Mouse (Mus musculus) MEL (cell line): Measurements from ENCODE around the gene Fbln1. TPM values are rescaled to one million over a fixed set of nuclear protein-coding genes. Genes with fewer than 3 reads are reported as not detected.

Experiments
- DNase-seq: peaks from one replicate; pipeline ENCODE4 v3.0.0; 2011; ENCODE audit warnings: low read depth, low spot score
- H3K27ac ChIP-seq: 2 replicates; pipeline ENCODE4 v1.5.1; 2012; ENCODE audit warnings: low read depth, mild to moderate bottlenecking, control low read depth, low read length, moderate library complexity; ENCODE audit not compliant: control insufficient read depth
- H3K27me3 ChIP-seq, 2 experiments: fragments of 150-350 bp in 1 of 2; sonication (generic) in 1 of 2; 2 replicates each; pipeline ENCODE4 v1.6.1; 2012; ENCODE audit warnings: low read length in 2 of 2, mild to moderate bottlenecking in 2 of 2, improper control_type of control experiment in 1 of 2, moderate library complexity in 1 of 2; ENCODE audit not compliant: insufficient read depth in 2 of 2, control insufficient read depth in 1 of 2
- H3K36me3 ChIP-seq, 2 experiments: 2 replicates each; pipeline ENCODE4 v1.6.1; 2012 to 2014; ENCODE audit warnings: low read length in 2 of 2, improper control_type of control experiment in 1 of 2, inconsistent platforms in 1 of 2, mild to moderate bottlenecking in 1 of 2; ENCODE audit not compliant: insufficient read depth in 2 of 2, control insufficient read depth in 1 of 2
- H3K4me1 ChIP-seq, 2 experiments: fragments of 150-350 bp in 1 of 2; sonication (generic) in 1 of 2; 2 replicates each; pipeline ENCODE4 v1.6.1; 2012; ENCODE audit warnings: low read length in 2 of 2, improper control_type of control experiment in 1 of 2, mild to moderate bottlenecking in 1 of 2; ENCODE audit not compliant: insufficient read depth in 2 of 2, control insufficient read depth in 1 of 2
- H3K4me3 ChIP-seq, 2 experiments: fragments of 150-350 bp in 1 of 2; sonication (generic) in 1 of 2; 2 replicates each; pipeline ENCODE4 v1.5.1; 2012; ENCODE audit warnings: low read depth in 2 of 2, low read length in 2 of 2, mild to moderate bottlenecking in 2 of 2, moderate library complexity in 2 of 2, control low read depth in 1 of 2, improper control_type of control experiment in 1 of 2; ENCODE audit not compliant: control insufficient read depth in 1 of 2, insufficient read depth in 1 of 2
- H3K79me2 ChIP-seq: 2 replicates; pipeline ENCODE4 v1.6.1; 2012; ENCODE audit warnings: mild to moderate bottlenecking, low read length, moderate library complexity; ENCODE audit not compliant: control insufficient read depth, poor library complexity, insufficient read depth
- H3K9ac ChIP-seq: 2 replicates; pipeline ENCODE4 v1.6.1; 2012; ENCODE audit warnings: low read depth, mild to moderate bottlenecking, control low read depth, low read length, moderate library complexity; ENCODE audit not compliant: control insufficient read depth, poor library complexity, severe bottlenecking
- H3K9me3 ChIP-seq: fragments of 150-350 bp; sonication (generic); replicated peaks from 2 replicates; pipeline ENCODE4 v1.6.1; 2012; ENCODE audit warnings: mild to moderate bottlenecking, low read length, improper control_type of control experiment, moderate library complexity; ENCODE audit not compliant: insufficient read depth
- BHLHE40 ChIP-seq: IDR thresholded peaks from 2 replicates; pipeline ENCODE4 v1.6.1; 2012; ENCODE audit warnings: low read depth, mild to moderate bottlenecking, inconsistent platforms, low read length, improper control_type of control experiment, borderline replicate concordance
- CTCF ChIP-seq, 3 experiments: IDR thresholded peaks in 2 of 3; conservative IDR thresholded peaks in 1 of 3; 2 replicates each; pipeline ENCODE4 v1.5.1; 2011 to 2012; ENCODE audit warnings: low read length in 3 of 3, low read depth in 2 of 3, mild to moderate bottlenecking in 2 of 3, improper control_type of control experiment in 1 of 3, inconsistent platforms in 1 of 3, mixed read lengths in 1 of 3, moderate library complexity in 1 of 3; ENCODE audit not compliant: control insufficient read depth in 1 of 3, insufficient read depth in 1 of 3, poor library complexity in 1 of 3, severe bottlenecking in 1 of 3
- GABPA ChIP-seq: IDR thresholded peaks from 2 replicates; pipeline ENCODE4 v1.6.1; 2012; ENCODE audit warnings: low read depth, mild to moderate bottlenecking, inconsistent platforms, low read length, improper control_type of control experiment, moderate library complexity
- GATA1 ChIP-seq: IDR thresholded peaks from 2 replicates; pipeline ENCODE4 v1.6.1; 2011; ENCODE audit warnings: low read depth, low read length, improper control_type of control experiment
- JUND ChIP-seq: IDR thresholded peaks from 2 replicates; pipeline ENCODE4 v1.6.1; 2011; ENCODE audit warnings: low read depth, mild to moderate bottlenecking, improper control_type of control experiment, low read length
- MAX ChIP-seq: IDR thresholded peaks from 2 replicates; pipeline ENCODE4 v1.6.1; 2011; ENCODE audit warnings: low read length, improper control_type of control experiment
- MAZ ChIP-seq: IDR thresholded peaks from 2 replicates; pipeline ENCODE4 v1.6.1; 2012; ENCODE audit warnings: low read depth, mild to moderate bottlenecking, inconsistent platforms, low read length, improper control_type of control experiment
- MEF2A ChIP-seq: IDR thresholded peaks from 2 replicates; pipeline ENCODE4 v1.6.1; 2014; ENCODE audit warnings: low read depth, mild to moderate bottlenecking, inconsistent platforms, low read length, improper control_type of control experiment; ENCODE audit not compliant: poor library complexity, insufficient replicate concordance, severe bottlenecking; ENCODE audit errors: extremely low read depth
- NRF1 ChIP-seq: IDR thresholded peaks from 2 replicates; pipeline ENCODE4 v1.6.1; 2014; ENCODE audit warnings: low read depth, mild to moderate bottlenecking, inconsistent platforms, low read length, improper control_type of control experiment, moderate library complexity; ENCODE audit not compliant: poor library complexity, insufficient read depth, severe bottlenecking
- POLR2A ChIP-seq, 2 experiments: IDR thresholded peaks; 2 replicates each; pipeline ENCODE4 v1.6.1; 2011 to 2012; ENCODE audit warnings: low read length in 2 of 2, mild to moderate bottlenecking in 2 of 2, control low read depth in 1 of 2, improper control_type of control experiment in 1 of 2, low read depth in 1 of 2, moderate library complexity in 1 of 2; ENCODE audit not compliant: control insufficient read depth in 1 of 2, insufficient read depth in 1 of 2, poor library complexity in 1 of 2
- RAD21 ChIP-seq: IDR thresholded peaks from 2 replicates; pipeline ENCODE4 v1.6.1; 2011; ENCODE audit warnings: mild to moderate bottlenecking, low read depth, low read length, improper control_type of control experiment
- RCOR1 ChIP-seq: IDR thresholded peaks from 2 replicates; pipeline ENCODE4 v1.6.1; 2012; ENCODE audit warnings: low read depth, mild to moderate bottlenecking, inconsistent platforms, low read length, improper control_type of control experiment
- SMC3 ChIP-seq: IDR thresholded peaks from 2 replicates; pipeline ENCODE4 v1.6.1; 2011; ENCODE audit warnings: low read depth, low read length, improper control_type of control experiment
- USF1 ChIP-seq: IDR thresholded peaks from 2 replicates; pipeline ENCODE4 v1.6.1; 2014; ENCODE audit warnings: low read depth, mild to moderate bottlenecking, inconsistent platforms, low read length, improper control_type of control experiment, moderate library complexity
- ZC3H11A ChIP-seq: IDR thresholded peaks from 2 replicates; pipeline ENCODE4 v1.6.1; 2012; ENCODE audit warnings: low read depth, mild to moderate bottlenecking, inconsistent platforms, low read length, improper control_type of control experiment
- ZKSCAN1 ChIP-seq: IDR thresholded peaks from 2 replicates; pipeline ENCODE4 v1.6.1; 2012; ENCODE audit warnings: low read depth, mild to moderate bottlenecking, inconsistent platforms, low read length, improper control_type of control experiment, moderate library complexity
- polyA plus RNA-seq, 2 experiments: library from polyadenylated mRNA; stranded (reverse) in 1 of 2; unstranded in 1 of 2; fragments of >175 nt in 1 of 2; fragments of >200 nt in 1 of 2; gene quantifications; 2 replicates each; pipeline versions ENCODE4 v1.2.1 to v1.2.4; 2012; ENCODE audit warnings: low replicate concordance in 2 of 2, low read depth in 1 of 2; ENCODE audit not compliant: insufficient read length in 2 of 2, insufficient read depth in 1 of 2, missing spikeins in 1 of 2
- total RNA-seq: library from RNA; depleted of rRNA; stranded (reverse); fragments of 300-350 nt; gene quantifications from 2 replicates; pipeline ENCODE4 v1.2.3, GENCODE M21; 2012

The Fbln1 gene
- total and polyA plus RNA-seq, 3 experiments, result not detected

GRCm38 (mm10) chr15:85266729-85267434, 61.1 kb downstream of the Fbln1 start:
- Histone ChIP-seq H3K79me2 (no peaks in the 10 kb centered on the region), H3K27me3 (no peaks in the 10 kb centered on the region), H3K9ac (no peak overlapping the region), H3K27ac (no peak overlapping the region), H3K4me3 (no peak overlapping the region), H3K9me3 (no peaks in the 10 kb centered on the region), H3K4me1 (no peaks in the 10 kb centered on the region), H3K36me3 (no peaks in the 10 kb centered on the region)
- peak; percentile 33 for DNase-seq
- TF ChIP-seq GATA1 (no peak), RAD21 (peak; percentile 46), POLR2A (IDR thresholded peaks at IDR 0.05; ENCODE audit: control insufficient read depth in 1 of 2, insufficient read depth in 1 of 2, low read depth in 1 of 2, low read length in 2 of 2, poor library complexity in 1 of 2) (no peak), MAX (no peak), ZC3H11A (no peak), JUND (no peak), USF1 (no peak), MEF2A (no peak), GABPA (no peak), BHLHE40 (no peak), CTCF (IDR thresholded peaks at IDR 0.05 in 2 of 3, conservative IDR thresholded peaks at IDR 0.05 in 1 of 3; ENCODE audit: control insufficient read depth in 1 of 3, insufficient read depth in 1 of 3, low read depth in 2 of 3, low read length in 3 of 3, poor library complexity in 1 of 3, severe bottlenecking in 1 of 3) (peak; percentile 43 to 70 (median 51)), NRF1 (no peak), RCOR1 (no peak), SMC3 (peak; percentile 40), ZKSCAN1 (no peak)

- no peak overlapping the region for H3K9ac ChIP-seq
- H3K9me3 ChIP-seq, result no peaks in the 10 kb centered on the region
- no peak for TF ChIP-seq MAZ
- no peaks in the 10 kb centered on the region for H3K36me3 ChIP-seq
- no peak overlapping the region for H3K27ac ChIP-seq
- H3K4me1 ChIP-seq, result no peaks in the 10 kb centered on the region
- no peak overlapping the region for H3K4me3 ChIP-seq
- no peaks in the 10 kb centered on the region for H3K79me2 ChIP-seq
- DNase-seq, result no peak
- no peaks in the 10 kb centered on the region for H3K27me3 ChIP-seq
Observed at GRCm38 (mm10) chr15:85267891-85268290, 62.1 kb downstream of the Fbln1 start.
